Comparison of ENCODE assay signal across 15 mouse cellular contexts in the genomic region with DNA sequence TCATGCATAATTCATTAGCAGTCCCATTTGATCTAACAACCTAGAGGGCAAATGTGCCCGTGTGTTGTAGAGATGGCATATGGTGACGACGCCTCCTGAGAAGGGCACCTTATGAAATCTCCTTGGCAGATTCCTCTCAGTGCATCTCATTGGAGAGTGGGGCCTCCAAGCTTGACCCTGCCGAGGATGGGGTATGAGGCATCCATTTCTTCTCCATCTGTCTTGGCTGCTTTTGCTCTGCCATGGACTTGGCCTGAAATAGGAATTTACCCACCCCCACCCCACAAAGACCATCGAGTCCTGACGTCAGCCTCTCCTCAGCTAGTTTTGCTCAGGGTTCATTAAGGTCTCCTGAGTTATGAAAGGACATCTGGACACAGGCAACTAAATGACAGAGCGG.
DNase-seq lines count a peak whose midpoint lies in the region; ATAC-seq and TF ChIP-seq lines count a peak whose summit lies in the region.
"Had no signal": no experiment of that assay in that cellular context is flagged by ENCODE, and none has a peak within 500 bp of the region (broad histone marks: within the 10 kb centered on the region; RNA-seq: fewer than 3 reads in every experiment).

No protein-coding gene starts in this region.

- intact Hi-C loops in gastrocnemius, postnatal 36 days (cut with DNase I), result loop anchor here (10.0 kb wide), 1 partner anchor 1819 kb away; no protein-coding TSS in a partner anchor

- H3K4me1 ChIP-seq in midbrain, embryonic 12.5 days, result peaks cover 53% of the 10 kb centered on the region
- peaks cover 4% of the 10 kb centered on the region; the same call in 1 of the 2 replicates for H3K4me1 ChIP-seq in midbrain, postnatal 0 days (ENCODE audit: insufficient read depth, low read length)
- peaks cover 56% of the 10 kb centered on the region for H3K4me1 ChIP-seq in forebrain, embryonic 13.5 days
- H3K4me1 ChIP-seq in hindbrain, embryonic 15.5 days (replicated peaks), result peaks cover 54% of the 10 kb centered on the region
- H3K4me1 ChIP-seq in neural tube, embryonic 13.5 days (replicated peaks), result peaks cover 63% of the 10 kb centered on the region

- H3K4me3 ChIP-seq in midbrain, embryonic 12.5 days, result no peak overlapping the region
- no peak overlapping the region for H3K4me3 ChIP-seq in midbrain, postnatal 0 days (ENCODE audit: low read depth, low read length)
- no peak overlapping the region for H3K4me3 ChIP-seq in forebrain, embryonic 13.5 days
- H3K4me3 ChIP-seq in hindbrain, embryonic 15.5 days, result no peak overlapping the region
- H3K4me3 ChIP-seq in neural tube, embryonic 13.5 days, result no peak overlapping the region
- H3K4me3 ChIP-seq: embryonic facial prominence, embryonic 15.5 days; stomach, embryonic 15.5 days had no signal

- H3K27ac ChIP-seq in midbrain, embryonic 12.5 days (replicated peaks), result no peak overlapping the region
- H3K27ac ChIP-seq in midbrain, postnatal 0 days (ENCODE audit: low read depth, low read length), result no peak overlapping the region
- H3K27ac ChIP-seq in forebrain, embryonic 13.5 days, result no peak overlapping the region; the same call in 1 of the 2 replicates
- no peak overlapping the region; the same call in 1 of the 2 replicates for H3K27ac ChIP-seq in hindbrain, embryonic 15.5 days (replicated peaks)
- H3K27ac ChIP-seq in neural tube, embryonic 13.5 days (replicated peaks), result peak overlapping the region; percentile 77
- H3K27ac ChIP-seq: embryonic facial prominence, embryonic 15.5 days; stomach, embryonic 15.5 days had no signal

- no peak for DNase-seq in midbrain, postnatal 0 days (ENCODE audit: low spot score)
- no peak for DNase-seq in frontal cortex, adult 2 months (ENCODE audit: extremely low spot score in 1 of 2, low spot score in 1 of 2)
- no peak for DNase-seq in gastrocnemius, postnatal 36 days
- DNase-seq: adrenal gland, postnatal 10 days; cerebellum, postnatal 25 days; kidney, adult 11 months; lung, adult 18-20 months; thymus, postnatal 25 days had no signal

- H3K9me3 ChIP-seq in midbrain, embryonic 12.5 days, result no peaks in the 10 kb centered on the region
- no peaks in the 10 kb centered on the region for H3K9me3 ChIP-seq in midbrain, postnatal 0 days (ENCODE audit: low read length)
- no peaks in the 10 kb centered on the region for H3K9me3 ChIP-seq in forebrain, embryonic 13.5 days (replicated peaks)
- no peaks in the 10 kb centered on the region for H3K9me3 ChIP-seq in hindbrain, embryonic 15.5 days
- H3K9me3 ChIP-seq in neural tube, embryonic 13.5 days, result no peaks in the 10 kb centered on the region
- H3K9me3 ChIP-seq: embryonic facial prominence, embryonic 15.5 days; stomach, embryonic 15.5 days had no signal

- TF ChIP-seq CTCF in midbrain, postnatal 0 days (IDR thresholded peaks at IDR 0.05), result no peak

- no peak overlapping the region for H3K4me2 ChIP-seq in midbrain, embryonic 12.5 days (replicated peaks)
- no peak overlapping the region for H3K4me2 ChIP-seq in midbrain, postnatal 0 days (ENCODE audit: low read depth, low read length, poor library complexity, severe bottlenecking)
- peak overlapping the region; percentile 17; the same call in 1 of the 2 replicates for H3K4me2 ChIP-seq in forebrain, embryonic 13.5 days
- no peak overlapping the region for H3K4me2 ChIP-seq in hindbrain, embryonic 15.5 days
- H3K4me2 ChIP-seq in neural tube, embryonic 13.5 days, result no peak overlapping the region
- H3K4me2 ChIP-seq: embryonic facial prominence, embryonic 15.5 days; stomach, embryonic 15.5 days had no signal

- ATAC-seq in midbrain, embryonic 12.5 days (ENCODE audit: low FRiP score, low read depth), result peak; percentile 52; the same call in 1 of the 2 replicates
- no peak for ATAC-seq in midbrain, postnatal 0 days (ENCODE audit: low FRiP score)
- ATAC-seq in forebrain, embryonic 13.5 days, result peak; percentile 54
- ATAC-seq in hindbrain, embryonic 15.5 days (ENCODE audit: low FRiP score, low read depth), result peak; percentile 36; the same call in 1 of the 2 replicates
- ATAC-seq in neural tube, embryonic 13.5 days (ENCODE audit: low read depth), result 0 out of 2 replicates have a peak, but pooled peaks have one; percentile 41
- ATAC-seq in megakaryocyte progenitor cell, adult 5-6 weeks (replicated peaks; ENCODE audit: poor library complexity), result no peak

- WGBS in midbrain, embryonic 12.5 days, result 49% methylated on average over 7 of the region's 7 CpGs
- WGBS in midbrain, postnatal 0 days, result 59% methylated on average over 7 of the region's 7 CpGs
- 35% methylated on average over 7 of the region's 7 CpGs for WGBS in forebrain, embryonic 13.5 days
- 28% methylated on average over 7 of the region's 7 CpGs for WGBS in hindbrain, embryonic 15.5 days
- 26% methylated on average over 7 of the region's 7 CpGs for WGBS in neural tube, embryonic 13.5 days

- peaks cover 5% of the 10 kb centered on the region for H3K27me3 ChIP-seq in midbrain, embryonic 12.5 days
- no peaks in the 10 kb centered on the region for H3K27me3 ChIP-seq in midbrain, postnatal 0 days (ENCODE audit: insufficient read depth, low read length)
- 0 out of 2 replicates have a peak, but pooled peaks cover 5% of the 10 kb centered on the region for H3K27me3 ChIP-seq in forebrain, embryonic 13.5 days
- H3K27me3 ChIP-seq in hindbrain, embryonic 15.5 days, result no peaks in the 10 kb centered on the region
- H3K27me3 ChIP-seq in neural tube, embryonic 13.5 days, result no peaks in the 10 kb centered on the region
- H3K27me3 ChIP-seq: stomach, embryonic 15.5 days had no signal

- H3K9ac ChIP-seq in midbrain, embryonic 12.5 days (replicated peaks), result no peak overlapping the region
- H3K9ac ChIP-seq in midbrain, postnatal 0 days (replicated peaks; ENCODE audit: low read length, poor library complexity, severe bottlenecking), result no peak overlapping the region
- H3K9ac ChIP-seq in forebrain, embryonic 13.5 days, result no peak overlapping the region
- H3K9ac ChIP-seq in hindbrain, embryonic 15.5 days, result no peak overlapping the region
- H3K9ac ChIP-seq in neural tube, embryonic 13.5 days, result 0 out of 2 replicates have a peak overlapping the region, but pooled peaks have one; percentile 12
- H3K9ac ChIP-seq: embryonic facial prominence, embryonic 15.5 days; stomach, embryonic 15.5 days had no signal

- no peaks in the 10 kb centered on the region for H3K36me3 ChIP-seq in midbrain, embryonic 12.5 days
- H3K36me3 ChIP-seq in midbrain, postnatal 0 days (ENCODE audit: insufficient read depth, low read length), result no peaks in the 10 kb centered on the region
- H3K36me3 ChIP-seq in forebrain, embryonic 13.5 days (ENCODE audit: poor library complexity, severe bottlenecking), result no peaks in the 10 kb centered on the region
- H3K36me3 ChIP-seq in hindbrain, embryonic 15.5 days, result no peaks in the 10 kb centered on the region
- no peaks in the 10 kb centered on the region for H3K36me3 ChIP-seq in neural tube, embryonic 13.5 days
- H3K36me3 ChIP-seq: embryonic facial prominence, embryonic 15.5 days; stomach, embryonic 15.5 days had no signal

Comparison
In these comparisons a context has a peak if more than half of its experiments do, and no peak if none do; other contexts are left out.
1. ATAC-seq: peak in midbrain, embryonic 12.5 days (single experiment), forebrain, embryonic 13.5 days (single experiment), hindbrain, embryonic 15.5 days (single experiment) and neural tube, embryonic 13.5 days (single experiment); none in midbrain, postnatal 0 days (single experiment) and megakaryocyte progenitor cell, adult 5-6 weeks (single experiment).